Mouse (Mus musculus): ENCODE data around the gene Gm10721.
"Not testable (repeated sequence)": the region's sequence is repeated elsewhere in the genome, so short reads cannot be mapped to it uniquely, and the experiment has no call there.

The Gm10721 gene

DNA sequence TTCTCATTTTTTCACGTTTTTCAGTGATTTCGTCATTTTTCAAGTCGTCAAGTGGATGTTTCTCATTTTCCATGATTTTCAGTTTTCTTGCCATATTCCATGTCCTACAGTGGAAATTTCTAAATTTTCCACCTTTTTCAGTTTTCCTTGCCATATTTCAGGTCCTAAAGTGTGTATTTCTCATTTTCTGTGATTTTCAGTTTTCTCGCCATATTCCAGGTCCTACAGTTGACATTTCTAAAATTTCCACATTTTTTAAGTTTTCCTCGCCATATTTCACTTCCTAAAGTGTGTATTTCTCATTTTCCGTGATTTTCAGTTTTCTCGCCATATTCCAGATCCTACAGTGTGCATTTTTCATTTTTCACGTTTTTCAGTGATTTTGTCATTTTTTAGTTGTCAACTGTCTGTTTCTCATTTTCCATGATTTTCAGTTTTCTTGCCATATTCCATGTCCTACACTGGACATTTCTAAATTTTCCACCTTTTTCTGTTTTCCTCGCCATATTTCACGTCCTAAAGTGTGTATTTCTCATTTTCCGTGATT, at the start of gene Gm10721:
Gene Gm10721, plus strand, starts transcription at position 408 of the 547 bp plus-strand sequence.
- not testable (repeated sequence) for DNase-seq

DNA sequence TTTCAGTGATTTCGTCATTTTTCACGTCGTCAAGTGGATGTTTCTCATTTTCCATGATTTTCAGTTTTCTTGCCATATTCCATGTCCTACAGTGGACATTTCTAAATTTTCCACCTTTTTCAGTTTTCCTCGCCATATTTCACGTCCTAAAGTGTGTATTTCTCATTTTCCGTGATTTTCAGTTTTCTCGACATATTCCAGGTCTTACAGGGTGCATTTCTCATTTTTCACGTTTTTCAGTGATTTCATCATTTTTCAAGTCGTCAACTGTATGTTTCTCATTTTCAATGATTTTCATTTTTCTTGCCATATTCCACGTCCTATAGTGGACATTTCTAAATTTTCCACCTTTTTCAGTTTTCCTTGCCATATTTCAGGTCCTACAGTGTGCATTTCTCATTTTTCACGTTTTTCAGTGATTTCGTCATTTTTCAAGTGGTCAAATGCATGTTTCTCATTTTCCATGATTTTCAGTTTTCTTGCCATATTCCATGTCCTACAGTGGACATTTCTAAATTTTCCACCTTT, 12.4 kb upstream of the Gm10721 start, which contains the start of gene Gm10722:
Gene Gm10722, plus strand, starts transcription at position 478 of the 528 bp plus-strand sequence.
- not testable (repeated sequence) for DNase-seq

DNA sequence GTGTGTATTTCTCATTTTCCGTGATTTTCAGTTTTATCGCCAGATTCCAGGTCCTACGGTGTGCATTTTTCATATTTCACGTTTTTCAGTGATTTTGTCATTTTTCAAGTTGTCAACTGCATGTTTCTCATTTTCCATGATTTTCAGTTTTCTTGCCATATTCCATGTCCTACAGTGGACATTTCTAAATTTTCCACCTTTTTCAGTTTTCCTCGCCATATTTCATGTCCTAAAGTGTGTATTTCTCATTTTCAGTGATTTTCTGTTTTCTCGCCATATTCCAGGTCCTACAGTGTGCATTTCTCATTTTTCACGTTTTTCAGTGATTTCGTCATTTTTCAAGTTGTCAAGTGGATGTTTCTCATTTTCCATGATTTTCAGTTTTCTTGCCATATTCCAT, 11.9 kb upstream of the Gm10721 start:
- DNase-seq, result not testable (repeated sequence)

GRCm38 (mm10) chr9:3001948-3002659, 10.8 kb upstream of the Gm10721 start:
- peak; percentile 94 for DNase-seq

DNA sequence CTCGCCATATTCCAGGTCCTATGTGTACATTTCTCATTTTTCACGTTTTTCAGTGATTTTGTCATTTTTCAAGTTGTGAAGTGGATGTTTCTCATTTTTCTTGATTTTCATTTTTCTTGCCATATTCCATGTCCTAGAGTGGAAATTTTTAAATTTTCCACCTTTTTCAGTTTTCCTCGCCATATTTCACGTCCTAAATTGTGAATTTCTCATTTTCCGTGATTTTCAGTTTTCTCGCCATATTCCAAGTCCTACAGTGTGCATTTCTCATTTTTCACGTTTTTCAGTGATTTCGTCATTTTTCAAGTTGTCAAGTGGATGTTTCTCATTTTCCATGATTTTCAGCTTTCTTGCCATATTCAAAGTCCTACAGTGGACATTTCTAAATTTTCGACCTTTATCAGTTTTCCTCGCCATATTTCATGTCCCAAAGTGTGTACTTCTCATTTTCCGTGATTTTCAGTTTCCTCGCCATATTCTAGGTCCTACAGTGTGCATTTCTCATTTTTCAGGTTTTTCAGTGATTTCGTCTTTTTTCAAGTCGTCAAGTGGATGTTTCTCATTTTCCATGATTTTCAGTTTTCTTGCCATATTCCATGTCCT, 10.0 kb upstream of the Gm10721 start, which contains the start of gene Gm11168:
Gene Gm11168, plus strand, starts transcription at position 553 of the 603 bp plus-strand sequence.
- not testable (repeated sequence) for DNase-seq

- DNase-seq, result not testable (repeated sequence)
These were observed 6.8 kb upstream of the Gm10721 start for GRCm38 (mm10) chr9:3006179-3006578.

DNA sequence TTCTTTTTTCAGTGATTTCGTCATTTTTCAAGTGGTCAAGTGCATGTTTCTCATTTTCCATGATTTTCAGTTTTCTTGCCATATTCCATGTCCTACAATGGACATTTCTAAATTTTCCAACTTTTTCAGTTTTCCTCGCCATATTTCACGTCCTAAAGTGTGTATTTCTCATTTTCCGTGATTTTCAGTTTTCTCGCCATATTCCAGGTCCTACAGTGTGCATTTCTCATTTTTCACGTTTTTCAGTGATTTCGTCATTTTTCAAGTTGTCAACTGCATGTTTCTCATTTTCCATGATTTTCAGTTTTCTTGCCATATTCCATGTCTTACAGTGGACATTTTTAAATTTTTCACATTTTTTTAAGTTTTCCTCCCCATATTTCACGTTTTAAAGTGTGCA, 6.3 kb upstream of the Gm10721 start:
- DNase-seq, result peak; percentile 94

GRCm38 (mm10) chr9:3007272-3007671, 5.7 kb upstream of the Gm10721 start:
- DNase-seq, result not testable (repeated sequence)

DNA sequence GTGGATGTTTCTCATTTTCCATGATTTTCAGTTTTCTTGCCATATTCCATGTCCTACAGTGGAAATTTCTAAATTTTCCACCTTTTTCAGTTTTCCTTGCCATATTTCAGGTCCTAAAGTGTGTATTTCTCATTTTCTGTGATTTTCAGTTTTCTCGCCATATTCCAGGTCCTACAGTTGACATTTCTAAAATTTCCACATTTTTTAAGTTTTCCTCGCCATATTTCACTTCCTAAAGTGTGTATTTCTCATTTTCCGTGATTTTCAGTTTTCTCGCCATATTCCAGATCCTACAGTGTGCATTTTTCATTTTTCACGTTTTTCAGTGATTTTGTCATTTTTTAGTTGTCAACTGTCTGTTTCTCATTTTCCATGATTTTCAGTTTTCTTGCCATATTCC, 3.6 kb upstream of the Gm10721 start:
- DNase-seq, result not testable (repeated sequence)

GRCm38 (mm10) chr9:3012054-3012621, 802 bp upstream of the Gm10721 start:
- not testable (repeated sequence) for DNase-seq

DNA sequence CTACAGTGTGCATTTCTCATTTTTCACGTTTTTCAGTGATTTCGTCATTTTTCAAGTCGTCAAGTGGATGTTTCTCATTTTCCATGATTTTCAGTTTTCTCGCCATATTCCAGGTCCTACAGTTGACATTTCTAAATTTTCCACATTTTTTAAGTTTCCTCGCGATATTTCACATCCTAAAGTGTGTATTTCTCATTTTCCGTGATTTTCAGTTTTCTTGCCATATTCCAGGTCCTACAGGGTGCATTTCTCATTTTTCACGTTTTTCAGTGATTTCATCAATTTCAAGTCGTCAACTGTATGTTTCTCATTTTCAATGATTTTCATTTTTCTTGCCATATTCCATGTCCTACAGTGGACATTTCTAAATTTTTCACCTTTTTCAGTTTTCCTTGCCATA, 2.4 kb downstream of the Gm10721 start, which contains the start of gene Gm10720:
Gene Gm10720, plus strand, starts transcription at position 301 of the 400 bp plus-strand sequence.
- not testable (repeated sequence) for DNase-seq

- DNase-seq, result not testable (repeated sequence)
These were observed 3.0 kb downstream of the Gm10721 start for GRCm38 (mm10) chr9:3015896-3016295.

GRCm38 (mm10) chr9:3017108-3017507, 4.2 kb downstream of the Gm10721 start, which contains the start of gene Gm10719:
Gm10719 (plus strand) TSS chr9:3017408.
- not testable (repeated sequence) for DNase-seq

GRCm38 (mm10) chr9:3018944-3019343, 6.0 kb downstream of the Gm10721 start:
- DNase-seq, result not testable (repeated sequence)

DNA sequence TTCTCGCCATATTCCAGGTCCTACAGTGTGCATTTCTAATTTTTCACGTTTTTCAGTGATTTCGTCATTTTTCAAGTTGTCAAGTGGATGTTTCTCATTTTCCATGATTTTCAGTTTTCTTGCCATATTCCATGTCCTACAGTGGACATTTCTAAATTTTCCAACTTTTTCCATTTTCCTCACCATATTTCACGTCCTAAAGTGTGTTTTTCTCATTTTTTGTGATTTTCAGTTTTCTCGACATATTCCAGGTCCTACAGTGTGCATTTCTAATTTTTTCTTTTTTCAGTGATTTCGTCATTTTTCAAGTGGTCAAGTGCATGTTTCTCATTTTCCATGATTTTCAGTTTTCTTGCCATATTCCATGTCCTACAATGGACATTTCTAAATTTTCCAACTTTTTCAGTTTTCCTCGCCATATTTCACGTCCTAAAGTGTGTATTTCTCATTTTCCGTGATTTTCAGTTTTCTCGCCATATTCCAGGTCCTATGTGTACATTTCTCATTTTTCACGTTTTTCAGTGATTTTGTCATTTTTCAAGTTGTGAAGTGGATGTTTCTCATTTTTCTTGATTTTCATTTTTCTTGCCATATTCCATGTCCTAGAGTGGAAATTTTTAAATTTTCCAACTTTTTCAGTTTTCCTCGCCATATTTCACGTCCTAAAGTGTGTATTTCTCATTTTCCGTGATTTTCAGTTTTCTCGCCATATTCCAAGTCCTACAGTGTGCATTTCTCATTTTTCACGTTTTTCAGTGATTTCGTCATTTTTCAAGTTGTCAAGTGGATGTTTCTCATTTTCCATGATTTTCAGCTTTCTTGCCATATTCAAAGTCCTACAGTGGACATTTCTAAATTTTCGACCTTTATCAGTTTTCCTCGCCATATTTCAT, 7.1 kb downstream of the Gm10721 start:
- DNase-seq, result peak; percentile 16

DNA sequence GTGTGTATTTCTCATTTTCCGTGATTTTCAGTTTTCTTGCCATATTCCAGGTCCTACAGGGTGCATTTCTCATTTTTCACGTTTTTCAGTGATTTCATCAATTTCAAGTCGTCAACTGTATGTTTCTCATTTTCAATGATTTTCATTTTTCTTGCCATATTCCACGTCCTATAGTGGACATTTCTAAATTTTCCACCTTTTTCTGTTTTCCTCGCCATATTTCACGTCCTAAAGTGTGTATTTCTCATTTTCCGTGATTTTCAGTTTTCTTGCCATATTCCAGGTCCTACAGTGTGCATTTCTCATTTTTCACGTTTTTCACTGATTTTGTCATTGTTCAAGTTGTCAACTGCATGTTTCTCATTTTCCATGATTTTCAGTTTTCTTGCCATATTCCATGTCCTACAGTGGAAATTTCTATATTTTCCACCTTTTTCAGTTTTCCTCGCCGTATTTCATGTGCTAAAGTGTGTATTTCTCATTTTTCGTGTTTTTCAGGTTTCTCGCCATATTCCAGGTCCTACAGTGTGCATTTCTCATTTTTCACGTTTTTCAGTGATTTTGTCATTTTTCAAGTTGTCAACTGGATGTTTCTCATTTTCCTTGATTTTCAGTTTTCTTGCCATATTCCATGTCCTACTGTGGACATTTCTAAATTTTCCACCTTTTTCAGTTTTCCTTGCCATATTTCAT, 9.5 kb downstream of the Gm10721 start:
- DNase-seq, result peak; percentile 55

DNA sequence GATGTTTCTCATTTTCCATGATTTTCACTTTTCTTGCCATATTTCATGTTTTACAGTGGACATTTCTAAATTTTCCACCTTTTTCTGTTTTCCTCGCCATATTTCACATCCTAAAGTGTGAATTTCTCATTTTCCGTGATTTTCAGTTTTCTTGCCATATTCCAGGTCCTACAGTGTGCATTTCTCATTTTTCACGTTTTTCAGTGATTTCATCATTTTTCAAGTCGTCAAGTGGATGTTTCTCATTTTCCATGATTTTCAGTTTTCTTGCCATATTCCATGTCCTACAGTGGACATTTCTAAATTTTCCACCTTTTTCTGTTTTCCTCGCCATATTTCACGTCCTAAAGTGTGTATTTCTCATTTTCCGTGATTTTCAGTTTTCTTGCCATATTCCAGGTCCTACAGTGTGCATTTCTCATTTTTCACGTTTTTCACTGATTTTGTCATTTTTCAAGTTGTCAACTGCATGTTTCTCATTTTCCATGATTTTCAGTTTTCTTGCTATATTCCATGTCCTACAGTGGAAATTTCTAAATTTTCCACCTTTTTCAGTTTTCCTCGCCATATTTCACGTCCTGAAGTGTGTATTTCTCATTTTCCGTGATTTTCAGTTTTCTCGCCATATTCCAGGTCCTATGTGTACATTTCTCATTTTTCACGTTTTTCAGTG, 10.5 kb downstream of the Gm10721 start, which contains the start of gene Gm10718:
Gene Gm10718, plus strand, starts transcription at position 236 of the 673 bp plus-strand sequence.
- peak; percentile 10 for DNase-seq

DNA sequence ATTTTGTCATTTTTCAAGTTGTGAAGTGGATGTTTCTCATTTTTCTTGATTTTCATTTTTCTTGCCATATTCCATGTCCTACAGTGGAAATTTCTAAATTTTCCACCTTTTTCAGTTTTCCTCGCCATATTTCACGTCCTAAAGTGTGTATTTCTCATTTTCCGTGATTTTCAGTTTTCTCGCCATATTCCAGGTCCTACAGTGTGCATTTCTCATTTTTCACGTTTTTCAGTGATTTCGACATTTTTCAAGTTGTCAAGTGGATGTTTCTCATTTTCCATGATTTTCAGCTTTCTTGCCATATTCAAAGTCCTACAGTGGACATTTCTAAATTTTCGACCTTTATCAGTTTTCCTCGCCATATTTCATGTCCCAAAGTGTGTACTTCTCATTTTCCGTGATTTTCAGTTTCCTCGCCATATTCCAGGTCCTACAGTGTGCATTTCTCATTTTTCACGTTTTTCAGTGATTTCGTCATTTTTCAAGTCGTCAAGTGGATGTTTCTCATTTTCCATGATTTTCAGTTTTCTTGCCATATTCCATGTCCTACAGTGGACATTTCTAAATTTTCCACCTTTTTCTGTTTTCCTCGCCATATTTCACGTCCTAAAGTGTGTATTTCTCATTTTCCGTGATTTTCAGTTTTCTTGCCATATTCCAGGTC, 11.2 kb downstream of the Gm10721 start:
- peak; percentile 93 for DNase-seq

DNA sequence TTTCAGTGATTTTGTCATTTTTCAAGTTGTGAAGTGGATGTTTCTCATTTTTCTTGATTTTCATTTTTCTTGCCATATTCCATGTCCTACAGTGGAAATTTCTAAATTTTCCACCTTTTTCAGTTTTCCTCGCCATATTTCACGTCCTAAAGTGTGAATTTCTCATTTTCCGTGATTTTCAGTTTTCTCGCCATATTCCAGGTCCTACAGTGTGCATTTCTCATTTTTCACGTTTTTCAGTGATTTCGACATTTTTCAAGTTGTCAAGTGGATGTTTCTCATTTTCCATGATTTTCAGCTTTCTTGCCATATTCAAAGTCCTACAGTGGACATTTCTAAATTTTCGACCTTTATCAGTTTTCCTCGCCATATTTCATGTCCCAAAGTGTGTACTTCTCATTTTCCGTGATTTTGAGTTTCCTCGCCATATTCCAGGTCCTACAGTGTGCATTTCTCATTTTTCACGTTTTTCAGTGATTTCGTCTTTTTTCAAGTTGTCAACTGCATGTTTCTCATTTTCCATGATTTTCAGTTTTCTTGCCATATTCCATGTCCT, 12.1 kb downstream of the Gm10721 start, which contains the start of gene Gm10717:
Gene Gm10717, plus strand, starts transcription at position 506 of the 556 bp plus-strand sequence.
- not testable (repeated sequence) for DNase-seq
